Mouse (Mus musculus) skeletal muscle tissue, adult 2 months (tissue): ENCODE data around the gene Eid2.

ENCODE experiments used
- DNase-seq: peaks from one replicate; pipeline ENCODE4 v3.0.0-alpha.2; 2012; ENCODE audit warnings: low read depth, low spot score

The Eid2 gene

GRCm38 (mm10) chr7:28290638-28291590 is 23.2 kb downstream of the Eid2 start, which contains the start of gene Selenov:
Gene Selenov (minus strand): TSS chr7:28291186.
- no peak for DNase-seq

DNA sequence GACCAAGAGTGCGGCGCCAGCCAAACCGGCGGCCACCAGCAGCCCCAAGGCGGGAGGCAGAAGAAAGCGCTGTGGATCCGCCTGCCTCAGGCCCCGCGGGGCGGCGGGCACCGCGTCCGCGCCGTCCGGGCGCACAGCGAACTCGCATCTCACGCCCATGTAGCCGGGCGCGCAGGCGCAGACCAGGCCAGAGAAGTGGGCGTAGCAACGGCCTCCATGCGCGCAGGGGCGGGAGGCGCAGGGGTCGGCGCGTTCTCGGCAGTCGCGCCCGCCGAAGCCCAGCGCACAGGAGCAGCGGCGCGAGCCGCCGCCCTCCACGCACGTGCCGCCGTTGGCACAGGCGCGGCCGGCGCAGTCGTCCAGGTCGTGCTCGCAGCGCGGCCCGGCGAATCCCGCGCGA is 26.8 kb downstream of the Eid2 start:
- no peak for DNase-seq

GRCm38 (mm10) chr7:28298837-28299625 is 31.4 kb downstream of the Eid2 start:
- DNase-seq: peak; percentile 36

DNA sequence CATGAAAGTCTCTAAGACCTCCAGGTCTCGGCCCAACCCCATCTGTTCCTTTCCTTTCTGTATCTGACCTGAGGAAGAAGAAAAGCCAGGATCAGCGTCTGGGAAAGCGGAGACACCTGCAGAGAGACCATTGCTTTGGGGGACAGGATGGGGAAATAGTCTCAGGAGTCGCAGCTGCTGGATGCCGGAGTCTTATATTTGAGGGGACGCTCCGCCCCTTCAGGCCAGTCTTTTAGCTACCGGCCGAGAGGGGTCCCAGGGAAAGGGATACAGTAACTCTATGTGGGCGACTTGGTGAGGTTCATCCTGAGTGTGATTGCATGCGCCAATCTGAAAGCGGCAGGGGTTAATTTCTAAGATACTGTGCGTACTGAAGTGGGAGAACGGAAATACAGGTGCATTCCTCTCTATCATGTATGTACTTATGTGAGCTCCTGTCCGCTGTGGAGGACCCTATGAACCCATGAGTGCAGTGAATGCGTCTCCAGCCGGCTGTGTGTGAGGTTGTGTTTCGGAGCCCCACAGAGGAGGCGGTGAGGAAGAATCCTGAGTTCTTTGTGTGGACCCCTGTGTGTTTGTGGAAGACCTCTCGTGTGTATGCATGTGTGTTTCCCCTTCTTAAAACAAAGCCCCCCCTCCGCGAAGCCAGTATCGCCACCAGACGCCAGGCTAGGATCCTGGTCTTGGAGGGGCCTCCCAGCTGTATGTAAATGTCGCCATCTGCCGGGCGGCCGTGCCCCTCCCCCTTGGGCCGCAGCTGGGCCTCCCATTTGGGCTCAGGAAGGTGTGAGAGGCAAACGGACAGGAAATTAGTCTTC is 34.1 kb downstream of the Eid2 start, which contains the start of gene Dll3:
Gene Dll3, minus strand, starts transcription at position 623 of the 818 bp plus-strand sequence.
- DNase-seq: no peak

DNA sequence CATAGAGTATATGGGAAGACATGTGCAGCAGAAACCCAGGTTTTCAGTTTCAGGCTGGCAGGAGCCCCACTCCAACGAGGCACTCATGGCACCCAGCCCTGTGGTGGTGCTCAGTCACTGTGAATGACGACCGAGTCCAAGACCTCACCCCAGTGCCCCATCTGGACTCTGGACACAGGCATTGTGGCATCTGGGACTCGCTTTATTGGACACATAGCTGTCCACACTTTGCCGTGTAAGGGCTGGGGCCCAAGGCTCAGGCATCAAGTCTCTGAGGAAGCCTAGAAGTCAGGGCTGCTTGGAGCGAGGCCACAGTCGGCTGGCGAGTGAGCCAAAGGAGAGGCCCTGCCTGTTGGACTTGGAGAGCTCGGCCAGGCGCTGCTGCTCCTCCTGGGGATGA is 38.0 kb downstream of the Eid2 start:
- no peak for DNase-seq

DNA sequence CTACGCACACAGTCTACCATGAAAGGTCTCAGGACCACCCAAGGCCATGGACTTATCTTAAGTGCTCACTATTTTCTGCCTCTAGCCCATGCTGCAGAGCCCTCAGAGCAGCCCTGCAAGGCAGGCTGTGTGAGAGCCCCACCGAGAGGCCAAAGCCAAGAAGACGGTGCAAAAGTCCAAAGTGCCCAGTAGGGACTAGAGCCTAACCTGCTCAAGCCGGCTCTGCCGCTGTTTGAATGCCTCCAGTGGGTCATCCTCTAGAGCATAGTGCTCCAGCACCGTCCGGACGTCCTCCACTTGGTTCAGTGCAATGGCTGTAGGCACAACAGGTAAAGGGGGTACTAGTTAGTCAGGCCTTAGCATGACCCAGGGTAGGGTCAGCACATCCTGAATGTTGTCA is 38.5 kb downstream of the Eid2 start:
- DNase-seq: no peak

DNA sequence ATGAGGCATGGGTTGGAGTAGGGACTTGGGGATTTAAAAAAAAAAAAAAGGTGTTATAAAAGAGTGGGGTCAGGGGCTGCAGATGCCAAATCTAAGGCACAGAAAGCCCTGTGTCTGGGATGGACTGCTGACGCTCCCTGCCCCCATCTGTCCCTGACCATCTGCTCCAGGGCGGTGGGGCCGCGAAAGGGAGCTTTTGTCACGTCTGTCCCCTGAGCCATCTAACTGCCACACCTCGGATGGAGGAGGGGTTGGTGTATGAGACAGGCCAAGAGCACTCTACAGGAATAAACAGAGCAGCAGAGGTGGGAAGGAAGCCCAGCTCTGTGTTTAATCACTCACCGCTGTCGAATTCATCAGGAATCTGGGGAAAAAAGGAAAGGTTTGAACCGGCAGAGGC is 42.1 kb downstream of the Eid2 start:
- no peak for DNase-seq

GRCm38 (mm10) chr7:28311151-28311925 is 43.7 kb downstream of the Eid2 start:
- DNase-seq: peak; percentile 15

DNA sequence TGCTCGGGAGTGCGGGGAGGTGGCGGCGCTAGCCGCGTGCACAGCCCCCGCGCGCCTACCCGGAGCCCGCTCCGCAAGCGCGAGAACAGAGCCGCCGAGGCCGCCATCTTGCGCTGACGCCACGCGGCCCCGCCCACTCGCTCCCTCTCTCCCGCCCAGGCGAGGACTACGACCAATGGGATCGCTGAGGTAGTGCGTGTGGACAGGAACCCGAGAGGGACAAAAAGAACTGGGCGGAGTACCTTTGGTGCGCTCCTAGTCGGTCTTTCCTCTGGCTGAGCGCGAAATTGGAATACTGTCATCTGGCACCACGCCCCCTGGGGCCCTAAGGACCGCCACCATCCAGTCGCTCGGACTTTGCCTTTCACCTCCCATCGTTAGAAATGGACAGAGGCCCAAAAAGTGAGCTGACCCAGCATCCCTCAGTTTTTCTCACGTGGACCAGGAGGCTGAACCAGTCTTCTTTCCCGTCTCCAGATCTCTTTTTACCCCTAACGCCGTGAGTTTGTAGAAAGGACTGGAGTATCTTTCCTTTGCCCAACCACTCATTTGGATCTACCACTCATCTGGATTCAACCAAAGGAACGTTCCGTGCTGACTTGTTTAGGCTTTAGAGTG is 44.4 kb downstream of the Eid2 start, which contains the start of gene Timm50:
Gene Timm50, minus strand, starts transcription at position 147 of the 618 bp plus-strand sequence.
- DNase-seq: peak; percentile 94

- no peak for DNase-seq
Observed at GRCm38 (mm10) chr7:28318036-28318435, 50.4 kb downstream of the Eid2 start.

GRCm38 (mm10) chr7:28318714-28319113 is 51.0 kb downstream of the Eid2 start:
- DNase-seq: no peak
